Mouse (Mus musculus) myocyte (in vitro differentiated cells): ENCODE measurements around the gene Fbll1. TPM values are rescaled to one million over a fixed set of nuclear protein-coding genes. Genes with fewer than 3 reads are reported as not detected.

Experiments used
- H3K27me3 ChIP-seq: one replicate; pipeline ENCODE4 v1.6.1; 2011; ENCODE audit not compliant: control insufficient read depth, insufficient read depth, insufficient read length
- H3K36me3 ChIP-seq: one replicate; pipeline ENCODE4 v1.6.1; 2011; ENCODE audit not compliant: control insufficient read depth, insufficient read depth
- H3K4me2 ChIP-seq: one replicate; pipeline ENCODE4 v1.6.1; 2011; ENCODE audit warnings: low read depth, control low read depth
- H3K4me3 ChIP-seq: one replicate; pipeline ENCODE4 v1.5.1; 2011; ENCODE audit warnings: mild to moderate bottlenecking, control low read depth, moderate library complexity
- H3K79me2 ChIP-seq: one replicate; pipeline ENCODE4 v1.6.1; 2011; ENCODE audit not compliant: control insufficient read depth, insufficient read depth
- H3ac ChIP-seq: one replicate; pipeline ENCODE4 v1.6.1; 2011; ENCODE audit not compliant: control insufficient read depth, insufficient read length
- CEBPB ChIP-seq: IDR thresholded peaks from 2 replicates; pipeline ENCODE4 v1.6.1; 2011; ENCODE audit warnings: mild to moderate bottlenecking, moderate library complexity; ENCODE audit not compliant: poor library complexity, insufficient read depth, severe bottlenecking
- E2F4 ChIP-seq: IDR thresholded peaks from one replicate; pipeline ENCODE4 v1.6.1; 2011; ENCODE audit warnings: mild to moderate bottlenecking, control low read depth, moderate library complexity; ENCODE audit not compliant: insufficient read depth
- MAX ChIP-seq: IDR thresholded peaks from one replicate; pipeline ENCODE4 v1.6.1; 2011; ENCODE audit warnings: low read depth, mild to moderate bottlenecking, control low read depth
- MYOD1 ChIP-seq, 3 experiments: IDR thresholded peaks; one replicate each; pipeline ENCODE4 v1.6.1; 2011; ENCODE audit warnings: control low read depth in 2 of 3, low read depth in 2 of 3, mild to moderate bottlenecking in 2 of 3, moderate library complexity in 1 of 3; ENCODE audit not compliant: insufficient read length in 2 of 3, control insufficient read depth in 1 of 3
- MYOG ChIP-seq, 3 experiments: IDR thresholded peaks; one replicate each; pipeline ENCODE4 v1.6.1; 2011; ENCODE audit warnings: control low read depth in 2 of 3, low read depth in 2 of 3, mild to moderate bottlenecking in 2 of 3; ENCODE audit not compliant: insufficient read length in 2 of 3, control insufficient read depth in 1 of 3, insufficient read depth in 1 of 3
- POLR2A ChIP-seq: IDR thresholded peaks from one replicate; pipeline ENCODE4 v1.6.1; 2011; ENCODE audit warnings: low read depth, mild to moderate bottlenecking, control low read depth, moderate library complexity; ENCODE audit not compliant: insufficient read length
- POLR2AphosphoS2 ChIP-seq: IDR thresholded peaks from one replicate; pipeline ENCODE4 v1.6.1; 2011; ENCODE audit warnings: low read depth, control low read depth; ENCODE audit not compliant: insufficient read length
- REST ChIP-seq: IDR thresholded peaks from one replicate; pipeline ENCODE4 v1.6.1; 2011; ENCODE audit warnings: mild to moderate bottlenecking, control low read depth, moderate library complexity; ENCODE audit not compliant: insufficient read depth, insufficient read length
- SRF ChIP-seq: IDR thresholded peaks from one replicate; pipeline ENCODE4 v1.6.1; 2011; ENCODE audit warnings: low read depth; ENCODE audit not compliant: control insufficient read depth, insufficient read length
- TCF12 ChIP-seq: IDR thresholded peaks from one replicate; pipeline ENCODE4 v1.6.1; 2011; ENCODE audit warnings: mild to moderate bottlenecking, control low read depth; ENCODE audit not compliant: poor library complexity, insufficient read depth, severe bottlenecking
- TCF3 ChIP-seq: IDR thresholded peaks from one replicate; pipeline ENCODE4 v1.6.1; 2011; ENCODE audit warnings: low read depth, control low read depth; ENCODE audit not compliant: insufficient read length
- USF1 ChIP-seq: IDR thresholded peaks from one replicate; pipeline ENCODE4 v1.6.1; 2011; ENCODE audit warnings: low read depth, mild to moderate bottlenecking, control low read depth, moderate library complexity
- polyA plus RNA-seq: library from polyadenylated mRNA; unstranded; fragments of >200 nt; fragmentation: generic; extraction: Trizol; gene quantifications from one replicate; pipeline ENCODE4 v1.2.1, GENCODE M21; 2012; ENCODE audit warnings: missing spikeins

The Fbll1 gene
- polyA plus RNA-seq, 1 experiment = not detected

- Histone ChIP-seq H3K27me3 (peaks cover 5% of the 10 kb centered on the region), H3K4me3 (no peak overlapping the region), H3K36me3 (no peaks in the 10 kb centered on the region), H3ac (no peak overlapping the region), H3K4me2 (no peak overlapping the region), H3K79me2 (no peaks in the 10 kb centered on the region)
- no peak for TF ChIP-seq POLR2AphosphoS2
- no peak for TF ChIP-seq E2F4
- TF ChIP-seq SRF = no peak
- TF ChIP-seq MYOD1 (IDR thresholded peaks at IDR 0.05; ENCODE audit: control insufficient read depth in 1 of 3, insufficient read length in 2 of 3, low read depth in 2 of 3) = no peak
- TF ChIP-seq USF1 = no peak
- TF ChIP-seq MAX = no peak
- no peak for TF ChIP-seq TCF12
- TF ChIP-seq POLR2A = no peak
- TF ChIP-seq MYOG (IDR thresholded peaks at IDR 0.05; ENCODE audit: control insufficient read depth in 1 of 3, insufficient read depth in 1 of 3, insufficient read length in 2 of 3, low read depth in 2 of 3) = no peak
- no peak for TF ChIP-seq TCF3
- TF ChIP-seq CEBPB = no peak
- no peak for TF ChIP-seq REST
Observed at GRCm38 (mm10) chr11:35760627-35761003, 38.1 kb downstream of the Fbll1 start.

DNA sequence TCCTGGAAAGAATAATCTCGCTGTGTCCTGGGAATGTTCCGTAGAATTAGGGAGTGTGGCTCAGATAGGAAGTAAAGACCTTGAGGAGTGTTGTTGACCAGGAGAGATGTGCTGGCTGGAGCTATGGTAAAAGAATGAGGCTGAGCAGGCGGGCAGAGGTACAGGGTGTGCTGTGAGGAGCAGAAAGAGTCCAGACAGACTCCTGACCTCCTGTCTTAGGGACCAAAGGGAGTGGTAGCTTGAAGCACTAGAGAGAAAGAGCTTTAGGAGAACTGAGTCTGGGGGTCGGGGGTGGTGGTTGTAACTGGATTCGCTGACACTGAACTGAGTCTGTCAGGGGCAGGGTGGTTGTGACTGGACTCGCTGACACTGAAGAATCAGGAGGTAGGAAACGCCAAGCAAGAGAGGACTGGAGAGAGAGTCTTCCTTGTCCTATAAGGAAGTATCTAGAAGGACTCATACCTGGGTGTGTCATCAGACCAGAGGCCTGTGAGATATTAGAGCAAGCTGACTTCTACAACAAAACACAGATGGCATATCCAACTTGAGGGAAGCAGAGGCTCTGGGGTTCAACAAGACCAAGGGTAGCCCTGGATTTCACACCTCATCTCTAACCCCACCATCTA lies 38.6 kb downstream of the Fbll1 start:
- H3ac ChIP-seq = no peak overlapping the region
- no peak overlapping the region for H3K4me3 ChIP-seq
- H3K4me2 ChIP-seq = no peak overlapping the region
- H3K79me2 ChIP-seq = no peaks in the 10 kb centered on the region
- H3K36me3 ChIP-seq = no peaks in the 10 kb centered on the region
- TF ChIP-seq TCF3 = no peak
- no peak for TF ChIP-seq E2F4
- TF ChIP-seq SRF = no peak
- no peak for TF ChIP-seq MAX
- H3K27me3 ChIP-seq = peaks cover 5% of the 10 kb centered on the region

DNA sequence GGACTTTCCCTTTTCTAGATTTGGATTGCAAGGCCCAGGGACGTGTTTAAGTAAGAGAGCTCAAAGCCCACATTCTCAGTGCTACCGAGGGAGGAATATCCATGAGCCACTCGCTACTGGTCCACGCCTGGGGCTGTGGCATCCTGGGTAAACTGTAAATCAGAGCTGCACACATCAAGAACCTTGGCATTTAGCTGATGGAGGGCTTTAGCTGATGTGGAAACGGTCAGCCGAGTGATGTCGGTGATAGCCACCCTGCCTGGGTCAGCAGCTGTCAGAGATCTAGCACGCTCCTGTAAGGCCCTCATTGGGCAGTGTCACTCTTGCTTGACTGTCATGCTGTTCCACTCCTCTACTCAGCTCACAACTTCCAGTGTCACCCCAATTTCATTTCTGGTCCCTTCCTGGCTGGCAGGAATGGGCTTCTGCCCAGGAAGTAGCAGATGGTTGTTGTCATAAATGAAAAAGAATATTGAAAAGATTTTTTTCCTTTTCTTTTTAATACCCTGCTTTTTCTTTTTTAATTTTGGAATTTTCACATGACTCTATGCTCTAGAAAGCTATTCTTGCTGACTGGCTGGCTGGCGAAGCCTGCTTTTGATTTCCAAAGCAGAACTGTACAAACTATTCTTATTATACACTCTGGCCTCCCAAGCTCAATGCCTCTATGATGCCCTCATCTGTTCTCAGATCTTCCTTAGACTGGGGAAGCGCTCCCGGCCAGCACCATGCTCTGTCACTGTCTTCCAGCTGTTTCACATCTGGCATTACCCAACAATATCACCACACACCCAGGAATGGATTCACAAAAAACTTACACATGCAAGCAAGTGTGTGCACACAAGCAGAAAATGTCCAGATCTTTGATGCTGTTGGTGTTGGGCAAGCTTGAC lies 42.0 kb downstream of the Fbll1 start:
- Histone ChIP-seq H3K36me3 (no peaks in the 10 kb centered on the region), H3K79me2 (no peaks in the 10 kb centered on the region), H3K4me2 (no peak overlapping the region), H3K4me3 (no peak overlapping the region), H3ac (no peak overlapping the region), H3K27me3 (peaks cover 5% of the 10 kb centered on the region)
- TF ChIP-seq MYOD1 (IDR thresholded peaks at IDR 0.05; ENCODE audit: control insufficient read depth in 1 of 3, insufficient read length in 2 of 3, low read depth in 2 of 3) = no peak

GRCm38 (mm10) chr11:35755546-35755945 lies 43.1 kb downstream of the Fbll1 start:
- Histone ChIP-seq H3K79me2 (no peaks in the 10 kb centered on the region), H3K4me3 (no peak overlapping the region), H3K27me3 (peaks cover 5% of the 10 kb centered on the region), H3K36me3 (no peaks in the 10 kb centered on the region), H3K4me2 (no peak overlapping the region), H3ac (no peak overlapping the region)
- TF ChIP-seq MYOD1 (IDR thresholded peaks at IDR 0.05; ENCODE audit: control insufficient read depth in 1 of 3, insufficient read length in 2 of 3, low read depth in 2 of 3) (no peak), SRF (no peak), MAX (no peak), USF1 (no peak), TCF12 (no peak), MYOG (IDR thresholded peaks at IDR 0.05; ENCODE audit: control insufficient read depth in 1 of 3, insufficient read depth in 1 of 3, insufficient read length in 2 of 3, low read depth in 2 of 3) (no peak), E2F4 (no peak), POLR2A (no peak), TCF3 (no peak), POLR2AphosphoS2 (no peak), REST (no peak), CEBPB (no peak)

GRCm38 (mm10) chr11:35754906-35755418 lies 43.7 kb downstream of the Fbll1 start:
- Histone ChIP-seq H3K4me2 (no peak overlapping the region), H3K79me2 (no peaks in the 10 kb centered on the region), H3K4me3 (no peak overlapping the region), H3K36me3 (no peaks in the 10 kb centered on the region), H3K27me3 (peaks cover 5% of the 10 kb centered on the region), H3ac (no peak overlapping the region)
- no peak for TF ChIP-seq REST
- no peak for TF ChIP-seq E2F4
- no peak for TF ChIP-seq TCF12
- no peak for TF ChIP-seq CEBPB
- no peak for TF ChIP-seq MYOD1 (IDR thresholded peaks at IDR 0.05; ENCODE audit: control insufficient read depth in 1 of 3, insufficient read length in 2 of 3, low read depth in 2 of 3)
- no peak for TF ChIP-seq POLR2A
